Mouse (Mus musculus) bone marrow, adult 2 months (tissue): ENCODE results near the gene Gm614. TPM values are rescaled to one million over a fixed set of nuclear protein-coding genes. Genes with fewer than 3 reads are reported as not detected.

ENCODE experiments used
- H3K27ac ChIP-seq: fragments of 200-500 bp; 2 replicates; pipeline ENCODE4 v1.5.1; 2012; ENCODE audit warnings: low read depth, mild to moderate bottlenecking, control low read depth, inconsistent platforms, low read length; ENCODE audit not compliant: control insufficient read depth, poor library complexity, insufficient read depth
- H3K4me1 ChIP-seq: fragments of 200-500 bp; 2 replicates; pipeline ENCODE4 v1.6.1; 2011; ENCODE audit warnings: low read length; ENCODE audit not compliant: control insufficient read depth, insufficient read depth
- H3K4me3 ChIP-seq: fragments of 200-500 bp; replicated peaks from 2 replicates; pipeline ENCODE3; 2011; ENCODE audit warnings: mild to moderate bottlenecking, low read depth, low read length, control low read depth; ENCODE audit not compliant: control insufficient read depth
- CTCF ChIP-seq: fragments of 200-500 bp; IDR thresholded peaks from 2 replicates; pipeline ENCODE4 v1.5.1; 2011; ENCODE audit warnings: low read length, control low read depth; ENCODE audit not compliant: control insufficient read depth, insufficient read depth
- POLR2A ChIP-seq: fragments of 200-500 bp; IDR thresholded peaks from 2 replicates; pipeline ENCODE4 v1.6.1; 2011; ENCODE audit warnings: low read depth, mild to moderate bottlenecking, control low read depth, low read length, borderline replicate concordance; ENCODE audit not compliant: control insufficient read depth
- WGBS: fragments of 180-500 bp; shearing (Covaris S2); methylation state at CpG from one replicate; pipeline ENCODE4 v1.1.7; 2018; 5-methylcytosine and 5-hydroxymethylcytosine counted together
- polyA plus RNA-seq: library from polyadenylated mRNA; stranded (reverse); fragments of >200 nt; gene quantifications from 2 replicates; pipeline ENCODE4 v1.2.4, GENCODE M21; 2011; ENCODE audit warnings: low replicate concordance; ENCODE audit not compliant: missing spikeins, insufficient read depth, insufficient read length

Gm614 gene
- polyA plus RNA-seq, 1 experiment, result not detected

GRCm38 (mm10) chrX:101289037-101289436 lies 25.2 kb upstream of the Gm614 start:
- WGBS, result 87% methylated on average over 7 of the region's 7 CpGs
- TF ChIP-seq CTCF, result no peak
- TF ChIP-seq POLR2A, result no peak
- no peak overlapping the region for H3K27ac ChIP-seq
- H3K4me3 ChIP-seq, result no peak overlapping the region
- H3K4me1 ChIP-seq, result no peaks in the 10 kb centered on the region; the same call in 1 of the 2 replicates

GRCm38 (mm10) chrX:101288432-101288831 lies 24.6 kb upstream of the Gm614 start:
- Histone ChIP-seq H3K4me3 (no peak overlapping the region), H3K4me1 (no peaks in the 10 kb centered on the region; the same call in 1 of the 2 replicates), H3K27ac (peak overlapping the region; percentile 65)
- WGBS, result 83% methylated on average over 6 of the region's 6 CpGs
- TF ChIP-seq POLR2A, result no peak
- TF ChIP-seq CTCF, result no peak

GRCm38 (mm10) chrX:101287543-101287942 lies 23.8 kb upstream of the Gm614 start:
- TF ChIP-seq POLR2A, result no peak
- TF ChIP-seq CTCF, result no peak
- Histone ChIP-seq H3K4me1 (no peaks in the 10 kb centered on the region; the same call in 1 of the 2 replicates), H3K27ac (peak overlapping the region; percentile 65; the same call in 1 of the 2 replicates), H3K4me3 (no peak overlapping the region)
- WGBS, result 60% methylated on average over 3 of the region's 3 CpGs

GRCm38 (mm10) chrX:101285953-101286670 lies 22.3 kb upstream of the Gm614 start:
- WGBS, result 87% methylated on average over 14 of the region's 14 CpGs
- TF ChIP-seq POLR2A, result no peak
- TF ChIP-seq CTCF, result no peak
- Histone ChIP-seq H3K27ac (no peak overlapping the region), H3K4me3 (no peak overlapping the region), H3K4me1 (no peaks in the 10 kb centered on the region; the same call in 1 of the 2 replicates)

GRCm38 (mm10) chrX:101285534-101285933 lies 21.7 kb upstream of the Gm614 start:
- WGBS, result 28% methylated on average over 6 of the region's 6 CpGs
- Histone ChIP-seq H3K4me3 (no peak overlapping the region), H3K27ac (no peak overlapping the region), H3K4me1 (no peaks in the 10 kb centered on the region; the same call in 1 of the 2 replicates)
- TF ChIP-seq POLR2A (no peak), CTCF (peak; percentile 78)

GRCm38 (mm10) chrX:101282813-101283212 lies 19.0 kb upstream of the Gm614 start:
- no peak for TF ChIP-seq POLR2A
- TF ChIP-seq CTCF, result no peak
- H3K27ac ChIP-seq, result no peak overlapping the region
- WGBS, result 81% methylated on average over 6 of the region's 6 CpGs
- H3K4me3 ChIP-seq, result no peak overlapping the region
- H3K4me1 ChIP-seq, result no peaks in the 10 kb centered on the region

GRCm38 (mm10) chrX:101273875-101274738 lies 10.3 kb upstream of the Gm614 start, which contains the start of gene Med12:
Med12 (plus strand) TSS chrX:101274030.
- Histone ChIP-seq H3K4me1 (no peaks in the 10 kb centered on the region; the same call in 1 of the 2 replicates), H3K4me3 (peak within 1 kb of the TSS; percentile 90), H3K27ac (peak within 1 kb of the TSS; percentile 89)
- 10% methylated on average over 54 of the region's 54 CpGs for WGBS
- TF ChIP-seq CTCF (no peak), POLR2A (peak; percentile 59; the same call in 1 of the 2 replicates)

GRCm38 (mm10) chrX:101273410-101273809 lies 9.6 kb upstream of the Gm614 start:
- H3K27ac ChIP-seq, result peak overlapping the region; percentile 89
- no peak for TF ChIP-seq POLR2A
- TF ChIP-seq CTCF, result no peak
- peak overlapping the region; percentile 90 for H3K4me3 ChIP-seq
- 42% methylated on average over 6 of the region's 6 CpGs for WGBS
- H3K4me1 ChIP-seq, result no peaks in the 10 kb centered on the region; the same call in 1 of the 2 replicates
